Mouse (Mus musculus) thymus, adult 2 months (tissue): ENCODE measurements around the gene Afp. TPM values are rescaled to one million over a fixed set of nuclear protein-coding genes. Genes with fewer than 3 reads are reported as not detected.

Experiments used
- DNase-seq: peaks from one replicate; pipeline ENCODE4 v3.0.0; 2021
- H3K27ac ChIP-seq: fragments of 200-500 bp; 2 replicates; pipeline ENCODE4 v1.5.1; 2012; ENCODE audit warnings: low read length, control low read depth; ENCODE audit not compliant: control insufficient read depth, insufficient read depth
- H3K27me3 ChIP-seq: fragments of 200-500 bp; 2 replicates; pipeline ENCODE4 v1.6.1; 2012; ENCODE audit warnings: mild to moderate bottlenecking, low read length, moderate library complexity, mixed read lengths; ENCODE audit not compliant: control insufficient read depth, insufficient read depth
- H3K36me3 ChIP-seq: fragments of 200-500 bp; 2 replicates; pipeline ENCODE4 v1.6.1; 2012; ENCODE audit warnings: mild to moderate bottlenecking, low read length, moderate library complexity; ENCODE audit not compliant: control insufficient read depth, insufficient read depth
- H3K4me1 ChIP-seq: fragments of 200-500 bp; replicated peaks from 2 replicates; pipeline ENCODE4 v1.6.1; 2012; ENCODE audit warnings: low read length; ENCODE audit not compliant: control insufficient read depth, insufficient read depth
- H3K4me3 ChIP-seq: fragments of 200-500 bp; 2 replicates; pipeline ENCODE4 v1.5.1; 2012; ENCODE audit warnings: mild to moderate bottlenecking, low read length, control low read depth, moderate library complexity; ENCODE audit not compliant: control insufficient read depth, insufficient read depth
- CTCF ChIP-seq: fragments of 200-500 bp; IDR thresholded peaks from 2 replicates; pipeline ENCODE4 v1.5.1; 2012; ENCODE audit warnings: mild to moderate bottlenecking, control low read depth, low read length, moderate library complexity, borderline replicate concordance; ENCODE audit not compliant: control insufficient read depth, poor library complexity, insufficient read depth; ENCODE audit errors: extremely low read depth
- POLR2A ChIP-seq: fragments of 200-500 bp; IDR thresholded peaks from 2 replicates; pipeline ENCODE4 v1.6.1; 2012; ENCODE audit warnings: mild to moderate bottlenecking, low read length, control low read depth, moderate library complexity; ENCODE audit not compliant: control insufficient read depth, poor library complexity, insufficient read depth; ENCODE audit errors: extremely low read depth
- WGBS: fragments of 180-500 bp; shearing (Covaris S2); methylation state at CpG from one replicate; pipeline ENCODE4 v1.1.7; 2018; 5-methylcytosine and 5-hydroxymethylcytosine counted together
- polyA plus RNA-seq: library from polyadenylated mRNA; depleted of rRNA; stranded (reverse); fragments of >200 nt; gene quantifications from 2 replicates; pipeline ENCODE4 v1.2.3, GENCODE M21; 2012

The Afp gene
- polyA plus RNA-seq, 1 experiment = 1.3 TPM

GRCm38 (mm10) chr5:90485597-90485996 lies 4.9 kb upstream of the Afp start:
- no peak for DNase-seq
- 97% methylated on average over 7 of the region's 7 CpGs for WGBS
- Histone ChIP-seq H3K27me3 (no peaks in the 10 kb centered on the region), H3K36me3 (no peaks in the 10 kb centered on the region), H3K4me3 (no peak overlapping the region), H3K4me1 (no peaks in the 10 kb centered on the region), H3K27ac (no peak overlapping the region)
- no peak for TF ChIP-seq CTCF
- no peak for TF ChIP-seq POLR2A

DNA sequence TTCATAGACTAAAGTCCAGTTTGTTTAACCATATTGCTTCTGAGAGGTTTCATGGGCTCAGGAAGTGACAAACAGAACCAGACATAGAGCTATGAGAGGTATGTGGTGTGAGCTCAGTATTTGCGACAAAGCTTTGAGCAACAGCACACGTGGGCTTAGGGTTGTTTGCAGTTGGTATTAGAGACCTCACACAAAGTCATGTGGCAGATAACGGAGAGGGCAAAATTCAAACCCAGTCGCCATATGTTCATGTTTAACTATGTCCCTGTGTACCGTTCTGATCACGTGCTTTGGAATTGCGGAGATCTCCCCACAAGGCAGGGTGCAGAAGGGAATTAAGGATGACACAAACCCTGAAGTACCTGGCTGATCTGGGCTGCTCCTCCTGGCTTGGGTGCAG lies 2.2 kb upstream of the Afp start:
- DNase-seq = no peak
- H3K27me3 ChIP-seq = no peaks in the 10 kb centered on the region
- H3K27ac ChIP-seq = no peak overlapping the region
- H3K36me3 ChIP-seq = no peaks in the 10 kb centered on the region
- no peak for TF ChIP-seq CTCF
- no peak overlapping the region for H3K4me3 ChIP-seq
- 94% methylated on average over 7 of the region's 7 CpGs for WGBS
- no peaks in the 10 kb centered on the region for H3K4me1 ChIP-seq

DNA sequence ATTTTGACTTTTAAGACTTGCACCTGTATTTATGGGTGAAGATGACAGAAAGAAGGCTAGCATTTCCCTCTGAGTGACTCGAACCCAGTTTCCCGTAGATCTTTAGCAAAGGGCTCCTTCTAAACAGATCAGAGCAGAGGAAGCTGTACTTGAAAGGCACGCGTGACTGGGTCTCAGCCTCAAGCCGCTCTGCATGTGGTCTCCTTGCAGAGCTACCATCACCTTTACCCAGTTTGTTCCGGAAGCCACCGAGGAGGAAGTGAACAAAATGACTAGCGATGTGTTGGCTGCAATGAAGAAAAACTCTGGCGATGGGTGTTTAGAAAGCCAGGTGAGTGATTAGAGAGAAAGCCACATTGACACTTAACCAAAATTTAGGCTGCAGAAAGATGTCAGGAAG lies 1.9 kb downstream of the Afp start:
- peak overlapping the region; percentile 9; the same call in 1 of the 2 replicates for H3K27ac ChIP-seq
- no peak overlapping the region for H3K4me3 ChIP-seq
- TF ChIP-seq POLR2A (0 out of 2 replicates have a peak, but pooled peaks have one; percentile 32), CTCF (no peak)
- 3% methylated on average over 9 of the region's 9 CpGs for WGBS
- H3K27me3 ChIP-seq = no peaks in the 10 kb centered on the region
- no peaks in the 10 kb centered on the region for H3K36me3 ChIP-seq
- DNase-seq = peak; percentile 65
- no peaks in the 10 kb centered on the region for H3K4me1 ChIP-seq

GRCm38 (mm10) chr5:90494308-90494707 lies 3.8 kb downstream of the Afp start:
- 97% methylated on average over 4 of the region's 4 CpGs for WGBS

DNA sequence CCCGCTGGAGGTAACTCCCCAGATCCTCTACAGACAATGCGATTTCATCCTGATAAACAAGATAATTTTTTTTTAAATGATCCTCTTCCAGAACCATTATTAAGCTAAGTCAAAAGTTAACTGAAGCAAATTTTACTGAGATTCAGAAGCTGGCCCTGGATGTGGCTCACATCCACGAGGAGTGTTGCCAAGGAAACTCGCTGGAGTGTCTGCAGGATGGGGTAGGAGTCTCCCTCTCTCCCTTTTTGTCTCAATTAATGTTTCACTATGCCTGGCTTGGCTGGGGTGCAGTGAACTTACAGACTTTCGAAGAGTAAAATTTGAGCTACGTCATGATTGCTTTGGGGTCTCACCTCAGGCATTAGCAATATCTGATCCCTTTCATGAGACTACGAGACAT lies 9.0 kb downstream of the Afp start:
- no peak for DNase-seq
- Histone ChIP-seq H3K27ac (no peak overlapping the region), H3K27me3 (no peaks in the 10 kb centered on the region), H3K36me3 (no peaks in the 10 kb centered on the region), H3K4me3 (no peak overlapping the region), H3K4me1 (no peaks in the 10 kb centered on the region)
- WGBS = 92% methylated on average over 7 of the region's 7 CpGs
- TF ChIP-seq CTCF = no peak
- no peak for TF ChIP-seq POLR2A

More at GRCm38 (mm10) chr5:90494308-90494707, 3.8 kb downstream of the Afp start:
- no peak overlapping the region for H3K4me3 ChIP-seq
- H3K36me3 ChIP-seq = no peaks in the 10 kb centered on the region
- no peak for DNase-seq
- H3K27me3 ChIP-seq = no peaks in the 10 kb centered on the region
- H3K27ac ChIP-seq = no peak overlapping the region
- TF ChIP-seq POLR2A (no peak), CTCF (no peak)
- no peaks in the 10 kb centered on the region for H3K4me1 ChIP-seq

GRCm38 (mm10) chr5:90500714-90501113 lies 10.2 kb downstream of the Afp start:
- H3K36me3 ChIP-seq = no peaks in the 10 kb centered on the region
- DNase-seq = peak; percentile 79
- H3K27me3 ChIP-seq = no peaks in the 10 kb centered on the region
- no peak overlapping the region for H3K27ac ChIP-seq
- TF ChIP-seq POLR2A (no peak), CTCF (peak; percentile 39; the same call in 1 of the 2 replicates)
- 7% methylated on average over 6 of the region's 6 CpGs for WGBS
- no peak overlapping the region for H3K4me3 ChIP-seq
- H3K4me1 ChIP-seq = peaks cover 4% of the 10 kb centered on the region; the same call in 1 of the 2 replicates

- H3K27me3 ChIP-seq = no peaks in the 10 kb centered on the region
- no peak overlapping the region for H3K27ac ChIP-seq
- 89% methylated on average over 5 of the region's 5 CpGs for WGBS
- no peak overlapping the region for H3K4me3 ChIP-seq
- H3K4me1 ChIP-seq = peaks cover 4% of the 10 kb centered on the region; the same call in 1 of the 2 replicates
- DNase-seq = no peak
- TF ChIP-seq CTCF = no peak
- no peak for TF ChIP-seq POLR2A
- H3K36me3 ChIP-seq = no peaks in the 10 kb centered on the region
Measured at GRCm38 (mm10) chr5:90501752-90502151, 11.2 kb downstream of the Afp start.
